Mouse (Mus musculus) midbrain, embryonic 16.5 days (tissue): ENCODE measurements around the gene Gm10563. TPM values are rescaled to one million over a fixed set of nuclear protein-coding genes. Genes with fewer than 3 reads are reported as not detected.

Experiments
- polyA plus RNA-seq: library from polyadenylated mRNA; unstranded; fragments of >200 nt; fragmentation: Nextera tagmentation; extraction: Ambion mirVana; gene quantifications from 2 replicates; pipeline ENCODE4 v1.2.1, GENCODE M21; 2015

The Gm10563 gene
- polyA plus RNA-seq, 1 experiment from 2014 or later: not detected

Other genes with a start within 250 kb of the Gm10563 start
- gene Gabrd, start 247.3 kb downstream of the Gm10563 start, polyA plus RNA-seq: 0.22 and 0.26 TPM in 2 replicates
- gene Cfap74, start 236.2 kb downstream of the Gm10563 start, polyA plus RNA-seq: 5.9 and 6.4 TPM in 2 replicates
- gene Tmem52, start 176.3 kb downstream of the Gm10563 start, polyA plus RNA-seq: not detected in 2 replicates
- 1,246 and 1,252 TPM in 2 replicates for gene Gnb1, start 154.0 kb downstream of the Gm10563 start, polyA plus RNA-seq
- 77.1 and 79.9 TPM in 2 replicates for gene Nadk, start 83.0 kb downstream of the Gm10563 start, polyA plus RNA-seq
- 14.7 and 15.5 TPM in 2 replicates for gene Slc35e2, start 44.0 kb downstream of the Gm10563 start, polyA plus RNA-seq
- 57.2 and 58.9 TPM in 2 replicates for gene Cdk11b, start 20.6 kb downstream of the Gm10563 start, polyA plus RNA-seq
- gene Mmp23, start 8.0 kb upstream of the Gm10563 start, polyA plus RNA-seq: 3.1 and 4.6 TPM in 2 replicates
- gene Mib2, start 23.8 kb upstream of the Gm10563 start, polyA plus RNA-seq: 57.3 and 60.9 TPM in 2 replicates
- 11.4 and 12.2 TPM in 2 replicates for gene Fndc10, start 48.9 kb upstream of the Gm10563 start, polyA plus RNA-seq
- 151 and 153 TPM in 2 replicates for gene Ssu72, start 59.4 kb upstream of the Gm10563 start, polyA plus RNA-seq
- 22.0 and 25.3 TPM in 2 replicates for gene Tmem240, start 89.4 kb upstream of the Gm10563 start, polyA plus RNA-seq
- gene Atad3a, start 115.7 kb upstream of the Gm10563 start, polyA plus RNA-seq: 87.9 and 93.2 TPM in 2 replicates
- 31.0 and 31.5 TPM in 2 replicates for gene Vwa1, start 129.3 kb upstream of the Gm10563 start, polyA plus RNA-seq
- 0.85 and 1.1 TPM in 2 replicates for gene Tmem88b, start 140.5 kb upstream of the Gm10563 start, polyA plus RNA-seq
- gene Ankrd65, start 145.0 kb upstream of the Gm10563 start, polyA plus RNA-seq: not detected in 2 replicates
- 243 and 257 TPM in 2 replicates for gene Mrpl20, start 157.5 kb upstream of the Gm10563 start, polyA plus RNA-seq
- 148 and 154 TPM in 2 replicates for gene Ccnl2, start 167.1 kb upstream of the Gm10563 start, polyA plus RNA-seq
- 131 and 134 TPM in 2 replicates for gene Aurkaip1, start 185.9 kb upstream of the Gm10563 start, polyA plus RNA-seq
- gene Mxra8, start 194.3 kb upstream of the Gm10563 start, polyA plus RNA-seq: 16.9 and 21.1 TPM in 2 replicates
- 10.3 and 11.0 TPM in 2 replicates for gene Dvl1, start 202.0 kb upstream of the Gm10563 start, polyA plus RNA-seq
- gene Tas1r3, start 218.0 kb upstream of the Gm10563 start, polyA plus RNA-seq: 0.29 and 0.58 TPM in 2 replicates
- 25.1 and 28.1 TPM in 2 replicates for gene Cptp, start 224.0 kb upstream of the Gm10563 start, polyA plus RNA-seq
- 75.7 and 78.7 TPM in 2 replicates for gene Ints11, start 224.1 kb upstream of the Gm10563 start, polyA plus RNA-seq
- gene Pusl1, start 246.4 kb upstream of the Gm10563 start, polyA plus RNA-seq: 56.3 and 63.9 TPM in 2 replicates
- gene Acap3, start 246.4 kb upstream of the Gm10563 start, polyA plus RNA-seq: 77.4 and 78.1 TPM in 2 replicates